Mouse (Mus musculus): Measurements from ENCODE around the gene Tubgcp6.
A peak's percentile ranks its signal among the peaks of the same experiment; 100 is the strongest.

Gene Tubgcp6

GRCm38 (mm10) chr15:89122649-89123366 is at the start of gene Tubgcp6:
Gene Tubgcp6, minus strand, starts transcription at chr15:89123112.
- peak; percentile 89 to 94 for DNase-seq (ENCODE audit: low spot score in 2 of 2)

- DNase-seq (ENCODE audit: low spot score in 2 of 2) = peak in 1 of 2 experiments; percentile 13
Observed at GRCm38 (mm10) chr15:89172276-89172935, 49.5 kb upstream of the Tubgcp6 start.

GRCm38 (mm10) chr15:89171526-89172051 is 48.7 kb upstream of the Tubgcp6 start:
- peak in 1 of 2 experiments; percentile 14 for DNase-seq (ENCODE audit: low spot score in 2 of 2)

GRCm38 (mm10) chr15:89170102-89170501 is 47.2 kb upstream of the Tubgcp6 start:
- peak; percentile 56 to 61 for DNase-seq (ENCODE audit: low spot score in 2 of 2)

GRCm38 (mm10) chr15:89169431-89169830 is 46.5 kb upstream of the Tubgcp6 start:
- DNase-seq (ENCODE audit: low spot score in 2 of 2) = peak; percentile 81 to 88

- DNase-seq (ENCODE audit: low spot score in 2 of 2) = no peak
Observed at GRCm38 (mm10) chr15:89168922-89169321, 46.0 kb upstream of the Tubgcp6 start.

GRCm38 (mm10) chr15:89165478-89165877 is 42.6 kb upstream of the Tubgcp6 start:
- DNase-seq (ENCODE audit: low spot score in 2 of 2) = no peak

- no peak for DNase-seq (ENCODE audit: low spot score in 2 of 2)
Observed at GRCm38 (mm10) chr15:89161397-89161796, 38.5 kb upstream of the Tubgcp6 start.

GRCm38 (mm10) chr15:89158516-89158915 is 35.6 kb upstream of the Tubgcp6 start:
- DNase-seq (ENCODE audit: low spot score in 2 of 2) = no peak

- DNase-seq (ENCODE audit: low spot score in 2 of 2) = peak; percentile 69 to 73
Observed at GRCm38 (mm10) chr15:89157954-89158353, 35.0 kb upstream of the Tubgcp6 start.

- DNase-seq (ENCODE audit: low spot score in 2 of 2) = no peak
Observed at GRCm38 (mm10) chr15:89152312-89152711, 29.4 kb upstream of the Tubgcp6 start.

- no peak for DNase-seq (ENCODE audit: low spot score in 2 of 2)
Observed at GRCm38 (mm10) chr15:89150041-89150390, 27.1 kb upstream of the Tubgcp6 start.

- peak; percentile 52 to 64 for DNase-seq (ENCODE audit: low spot score in 2 of 2)
Observed at GRCm38 (mm10) chr15:89149271-89150040, 26.5 kb upstream of the Tubgcp6 start, which contains the start of gene Mapk11. Gene Mapk11, minus strand, starts transcription at chr15:89149628.

- no peak for DNase-seq (ENCODE audit: low spot score in 2 of 2)
Observed at GRCm38 (mm10) chr15:89148496-89149270, 25.8 kb upstream of the Tubgcp6 start.

- DNase-seq (ENCODE audit: low spot score in 2 of 2) = no peak
Observed at GRCm38 (mm10) chr15:89147895-89148294, 25.0 kb upstream of the Tubgcp6 start.

- no peak for DNase-seq (ENCODE audit: low spot score in 2 of 2)
Observed at GRCm38 (mm10) chr15:89147456-89147855, 24.5 kb upstream of the Tubgcp6 start.

- DNase-seq (ENCODE audit: low spot score in 2 of 2) = no peak
Observed at GRCm38 (mm10) chr15:89147024-89147423, 24.1 kb upstream of the Tubgcp6 start.

GRCm38 (mm10) chr15:89146537-89146936 is 23.6 kb upstream of the Tubgcp6 start:
- no peak for DNase-seq (ENCODE audit: low spot score in 2 of 2)

GRCm38 (mm10) chr15:89145813-89146350 is 23.0 kb upstream of the Tubgcp6 start:
- DNase-seq (ENCODE audit: low spot score in 2 of 2) = no peak

- no peak for DNase-seq (ENCODE audit: low spot score in 2 of 2)
Observed at GRCm38 (mm10) chr15:89144965-89145364, 22.1 kb upstream of the Tubgcp6 start.

GRCm38 (mm10) chr15:89143134-89143533 is 20.2 kb upstream of the Tubgcp6 start:
- DNase-seq (ENCODE audit: low spot score in 2 of 2) = no peak

All from heart, adult 9 months (tissue).